24 mouse cellular contexts compared by ENCODE assay signal in the genomic region with DNA sequence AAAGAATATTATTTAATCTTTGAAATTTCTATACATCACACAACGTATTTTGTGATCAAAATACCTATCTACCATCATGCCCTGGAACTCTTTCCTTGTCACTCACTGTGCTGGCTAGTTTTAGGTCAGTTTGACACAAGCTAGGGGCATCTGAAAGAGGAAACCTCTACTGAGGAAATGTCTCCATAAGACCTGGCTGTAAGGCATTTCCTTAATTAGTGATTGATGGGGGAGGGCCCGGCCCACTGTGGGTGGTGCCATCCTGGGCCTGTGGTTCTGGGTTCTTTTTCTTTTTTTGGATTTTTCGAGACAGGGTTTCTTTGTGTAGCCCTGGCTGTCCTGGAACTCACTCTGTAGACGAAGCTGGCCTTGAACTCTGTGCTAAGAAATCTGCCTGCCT. TPM values are rescaled to one million over a fixed set of nuclear protein-coding genes. Genes with fewer than 3 reads are reported as not detected.
"Had no signal": no experiment of that assay in that cellular context is flagged by ENCODE, and none has a peak within 500 bp of the region (broad histone marks: within the 10 kb centered on the region; RNA-seq: fewer than 3 reads in every experiment).

No protein-coding gene starts in this region.

- H3K9me3 ChIP-seq: midbrain, embryonic 12.5 days; midbrain, embryonic 15.5 days; neural tube, embryonic 12.5 days; neural tube, embryonic 15.5 days; stomach, embryonic 15.5 days had no signal

- DNase-seq: kidney, adult 18-20 months; kidney, adult 9 months; kidney, postnatal 14 days; layer of hippocampus, adult 9-11 months; lung, adult 18-20 months; lung, postnatal 14 days; retina, postnatal 1 day; right cerebral cortex, postnatal 25 days; spleen, adult 18-20 months had no signal

- H3K4me3 ChIP-seq: layer of hippocampus, adult 2 months; midbrain, embryonic 12.5 days; midbrain, embryonic 15.5 days; neural tube, embryonic 12.5 days; neural tube, embryonic 15.5 days; stomach, embryonic 15.5 days had no signal

- H3K27ac ChIP-seq: layer of hippocampus, adult 2 months; liver, embryonic 14.5 days; midbrain, embryonic 12.5 days; midbrain, embryonic 15.5 days; neural tube, embryonic 12.5 days; neural tube, embryonic 15.5 days; stomach, embryonic 15.5 days had no signal

- H3K27me3 ChIP-seq: midbrain, embryonic 12.5 days; midbrain, embryonic 15.5 days; neural tube, embryonic 12.5 days; neural tube, embryonic 15.5 days; stomach, embryonic 15.5 days had no signal

- H3K36me3 ChIP-seq: midbrain, embryonic 12.5 days; midbrain, embryonic 15.5 days; neural tube, embryonic 12.5 days; neural tube, embryonic 15.5 days; stomach, embryonic 15.5 days had no signal

- H3K4me2 ChIP-seq: midbrain, embryonic 12.5 days; midbrain, embryonic 15.5 days; neural tube, embryonic 12.5 days; neural tube, embryonic 15.5 days; stomach, embryonic 15.5 days had no signal

- H3K9ac ChIP-seq: liver, embryonic 14.5 days; midbrain, embryonic 12.5 days; midbrain, embryonic 15.5 days; neural tube, embryonic 12.5 days; neural tube, embryonic 15.5 days; stomach, embryonic 15.5 days had no signal

- ATAC-seq: midbrain, embryonic 15.5 days had no signal

- H3K4me1 ChIP-seq: midbrain, embryonic 12.5 days; midbrain, embryonic 15.5 days; neural tube, embryonic 12.5 days; neural tube, embryonic 15.5 days; stomach, embryonic 15.5 days had no signal

RNA-seq across cellular contexts. Expression of a gene that starts 3.4 kb away (rescaled TPM):
- total RNA-seq: layer of hippocampus, adult 2 months; layer of hippocampus, postnatal 25 days; left cerebral cortex, adult 18-20 months; left cerebral cortex, postnatal 36 days; liver, adult 2 months had no signal
- polyA plus RNA-seq: intestine, embryonic 16.5 days; kidney, embryonic 16.5 days; limb, embryonic 11.5 days; lung, embryonic 16.5 days; midbrain, embryonic 12.5 days; midbrain, embryonic 15.5 days; neural tube, embryonic 12.5 days; neural tube, embryonic 15.5 days; stomach, embryonic 15.5 days had no signal

RNA-seq across cellular contexts. Expression of a gene that starts 55.3 kb away (rescaled TPM):
- polyA plus RNA-seq: midbrain, embryonic 12.5 days; neural tube, embryonic 12.5 days had no signal
